Mouse (Mus musculus) cerebellum, adult (tissue): ENCODE results near the gene Rnf19b.

Experiments
- ATAC-seq: cut with Nextera tagmentation; 2 replicates; pipeline ENCODE4 v1.9.2; 2017; ENCODE audit warnings: mild to moderate bottlenecking, moderate library complexity, mixed read lengths; ENCODE audit not compliant: insufficient number of reproducible peaks, low FRiP score, low TSS enrichment

Gene Rnf19b

DNA sequence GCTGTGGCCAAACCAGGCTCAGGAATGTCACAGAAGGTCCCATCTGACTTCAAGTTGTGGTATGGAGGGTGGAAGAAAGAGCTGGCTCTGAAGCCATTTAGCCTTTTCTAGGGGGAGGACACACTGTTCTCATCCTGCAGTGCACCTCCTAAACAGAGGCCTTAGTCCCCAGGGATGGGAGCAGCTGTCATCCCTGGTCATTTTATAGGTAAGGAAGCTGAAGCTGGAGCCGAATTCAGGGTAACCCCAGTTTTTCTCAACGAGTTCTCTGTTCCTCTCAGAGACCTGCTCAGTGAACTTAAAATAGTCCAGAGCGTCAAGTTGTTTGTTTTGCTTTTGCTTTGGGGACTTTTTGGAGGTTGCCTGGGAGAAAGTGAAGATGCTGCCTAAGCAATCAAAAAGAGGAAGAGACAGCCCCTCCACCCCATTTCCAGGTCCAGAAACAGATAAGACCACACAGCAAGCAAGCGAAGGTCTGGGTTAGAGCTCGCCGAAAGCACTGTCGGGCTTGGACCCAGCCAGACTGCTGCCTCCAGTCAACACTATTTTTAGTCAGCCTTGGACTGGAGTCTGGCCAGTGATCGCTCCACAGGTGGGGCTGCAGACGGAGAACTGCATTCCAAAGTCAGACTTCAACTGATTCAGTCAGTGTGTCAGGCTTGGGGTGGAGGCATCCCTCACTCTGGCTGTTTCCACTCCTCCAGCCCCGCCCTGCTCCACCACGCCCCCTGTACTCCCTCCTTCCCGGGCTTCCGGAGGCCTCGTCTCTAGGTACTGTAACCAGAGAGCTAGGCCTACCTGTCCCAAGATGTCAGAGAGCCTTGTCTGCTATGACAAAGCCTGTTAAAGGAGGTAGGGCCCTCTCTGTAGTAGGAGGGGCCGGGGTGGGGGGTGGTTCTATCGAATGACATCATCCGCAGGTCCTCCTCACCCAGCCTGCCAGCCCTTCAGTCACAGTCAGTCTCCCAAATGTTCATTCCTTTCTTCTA is 24.8 kb upstream of the Rnf19b start:
- ATAC-seq, result no peak; the same call in 1 of the 2 replicates

- no peak for ATAC-seq
Measured at GRCm38 (mm10) chr4:129034224-129034623, 23.8 kb upstream of the Rnf19b start.

GRCm38 (mm10) chr4:129034706-129035660 is 23.1 kb upstream of the Rnf19b start:
- ATAC-seq, result no peak; the same call in 1 of the 2 replicates

GRCm38 (mm10) chr4:129035851-129036445 is 22.1 kb upstream of the Rnf19b start:
- no peak for ATAC-seq

GRCm38 (mm10) chr4:129047721-129048421 is 10.2 kb upstream of the Rnf19b start:
- ATAC-seq, result no peak

DNA sequence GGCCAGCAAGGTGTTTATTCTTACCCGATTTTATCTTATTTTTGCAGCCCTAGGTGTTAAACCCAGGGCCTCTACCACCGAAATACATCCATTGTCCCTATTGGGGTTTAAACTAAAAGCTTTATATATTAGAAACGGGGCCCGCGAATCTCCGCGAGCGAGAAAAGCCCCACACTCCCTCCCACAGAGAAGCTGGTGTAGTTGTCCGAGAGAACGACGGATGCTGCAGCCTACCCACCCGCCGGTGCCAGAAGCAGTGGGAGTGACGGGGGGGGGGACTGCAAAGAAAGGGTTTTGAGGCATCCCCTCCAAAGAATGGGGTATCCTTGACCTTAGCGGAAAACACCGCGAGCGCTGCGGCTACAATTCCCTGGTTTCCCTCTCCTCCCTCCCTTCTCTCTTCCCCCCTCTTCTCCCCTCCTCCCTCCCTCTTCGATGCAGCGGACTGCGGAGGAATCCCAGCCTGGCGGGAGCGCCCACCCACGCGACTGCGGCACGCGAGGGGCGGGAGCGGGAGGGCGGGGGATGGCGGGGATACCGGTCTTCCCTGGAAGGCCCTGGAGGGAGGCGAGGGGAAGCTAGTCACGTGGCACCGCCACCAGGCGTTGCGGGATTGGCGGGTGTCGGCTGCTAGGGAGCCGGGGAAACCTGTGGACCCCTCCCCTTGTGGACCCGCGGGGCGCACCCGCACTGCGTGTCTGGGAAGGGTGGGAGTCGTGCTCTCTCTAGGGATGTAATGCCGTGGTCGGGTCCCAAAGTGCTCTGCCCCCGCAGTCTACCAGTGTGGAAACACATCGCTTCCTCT is 9.4 kb upstream of the Rnf19b start:
- peak; percentile 71; the same call in 1 of the 2 replicates for ATAC-seq

DNA sequence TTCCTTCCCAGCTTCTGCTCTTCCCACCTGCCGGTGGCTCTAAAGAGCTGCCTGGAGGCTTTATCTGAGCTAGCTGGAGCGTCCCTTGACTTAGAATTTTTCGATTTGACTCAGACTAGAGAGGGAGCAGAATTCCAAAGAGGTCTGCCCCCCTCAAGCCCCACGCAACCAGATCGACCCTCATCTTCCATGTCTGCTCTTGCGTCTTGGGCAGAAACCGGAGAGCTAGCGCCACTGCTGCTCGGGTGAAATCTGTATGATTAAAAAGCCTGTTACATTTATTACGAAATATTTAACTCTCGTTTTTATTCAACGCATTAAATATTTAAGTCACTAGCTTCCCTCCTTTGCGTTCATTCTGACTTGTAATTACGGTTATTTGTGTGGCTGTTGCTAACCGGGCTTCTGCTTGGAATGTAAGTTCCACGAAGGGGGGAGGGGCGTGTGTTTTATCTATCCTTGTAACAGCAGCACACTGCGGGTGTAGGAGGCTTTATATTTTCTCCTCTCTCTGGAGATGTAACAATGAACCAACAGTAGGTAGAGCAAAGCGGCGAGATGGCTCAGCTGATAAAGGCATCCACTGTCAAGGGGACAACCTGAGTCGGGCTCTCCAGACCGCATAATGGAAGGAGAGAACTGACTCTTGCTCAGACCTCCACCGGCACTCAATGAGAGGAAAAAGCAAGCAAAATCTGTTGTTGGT is 8.6 kb upstream of the Rnf19b start:
- ATAC-seq, result 0 out of 2 replicates have a peak, but pooled peaks have one; percentile 1

- ATAC-seq, result no peak
Measured at GRCm38 (mm10) chr4:129050365-129050764, 7.7 kb upstream of the Rnf19b start.

DNA sequence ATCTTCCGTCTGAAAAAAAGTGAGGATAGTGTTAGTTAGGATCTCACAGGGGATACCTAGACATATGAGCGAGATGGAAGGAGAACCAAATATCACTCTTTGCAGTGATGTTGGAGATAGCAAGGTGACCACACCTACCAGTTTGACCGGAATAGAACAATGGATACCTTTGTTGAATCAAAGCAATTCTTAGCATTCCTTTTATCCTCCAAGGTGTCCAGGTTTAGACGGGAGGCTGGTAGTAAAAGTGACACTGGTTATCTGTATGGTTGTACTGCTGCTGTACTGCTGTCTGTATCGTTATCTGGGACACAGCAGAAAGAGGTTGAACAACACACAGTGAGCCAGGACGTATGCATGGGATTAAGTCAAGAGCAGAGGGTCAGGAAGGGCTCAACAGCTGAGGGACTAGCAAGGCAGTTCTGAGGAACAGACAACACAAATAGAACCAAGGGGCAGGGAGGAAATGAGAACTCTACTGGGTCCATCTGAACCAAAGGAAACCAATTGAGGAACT is 7.1 kb upstream of the Rnf19b start:
- no peak for ATAC-seq

DNA sequence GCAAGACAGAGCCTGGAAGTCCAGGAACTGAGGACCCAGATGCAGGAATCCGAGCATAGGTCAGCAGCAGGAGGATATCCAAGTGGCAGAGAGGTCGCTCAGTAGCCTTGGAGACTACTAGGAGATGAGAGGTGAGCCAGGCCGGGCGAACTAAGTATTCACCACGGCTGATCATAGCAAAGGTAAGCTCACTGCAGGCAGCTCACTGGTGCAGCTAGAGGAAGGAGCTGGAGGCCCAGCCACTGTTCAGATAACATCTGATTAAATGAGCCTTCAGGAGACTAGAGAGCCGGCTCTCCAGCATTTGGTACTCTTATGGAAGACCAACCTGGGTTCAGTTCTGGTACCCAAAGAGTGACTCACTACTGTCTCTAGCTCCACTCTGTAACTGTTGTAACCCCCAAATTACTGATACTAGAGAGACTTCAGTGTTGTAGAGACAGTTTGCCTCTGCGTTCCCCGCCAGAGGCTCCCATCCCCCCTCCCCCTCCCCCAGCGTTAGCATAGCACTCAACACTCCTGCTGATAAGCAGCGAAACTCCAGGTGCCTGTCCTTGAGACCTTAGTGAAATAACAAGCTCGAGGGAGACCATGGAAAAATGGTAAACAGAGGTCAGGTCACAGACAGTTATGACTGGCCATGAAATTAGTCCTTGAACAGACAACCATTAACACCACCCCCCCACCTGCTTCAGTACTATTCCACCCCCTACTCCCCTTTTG is 6.4 kb upstream of the Rnf19b start:
- ATAC-seq, result no peak

- ATAC-seq, result no peak
Measured at GRCm38 (mm10) chr4:129054757-129055156, 3.3 kb upstream of the Rnf19b start.

GRCm38 (mm10) chr4:129055562-129055961 is 2.5 kb upstream of the Rnf19b start:
- ATAC-seq, result no peak

- ATAC-seq, result peak; percentile 92
Measured at GRCm38 (mm10) chr4:129057533-129058206, 401 bp upstream of the Rnf19b start.

DNA sequence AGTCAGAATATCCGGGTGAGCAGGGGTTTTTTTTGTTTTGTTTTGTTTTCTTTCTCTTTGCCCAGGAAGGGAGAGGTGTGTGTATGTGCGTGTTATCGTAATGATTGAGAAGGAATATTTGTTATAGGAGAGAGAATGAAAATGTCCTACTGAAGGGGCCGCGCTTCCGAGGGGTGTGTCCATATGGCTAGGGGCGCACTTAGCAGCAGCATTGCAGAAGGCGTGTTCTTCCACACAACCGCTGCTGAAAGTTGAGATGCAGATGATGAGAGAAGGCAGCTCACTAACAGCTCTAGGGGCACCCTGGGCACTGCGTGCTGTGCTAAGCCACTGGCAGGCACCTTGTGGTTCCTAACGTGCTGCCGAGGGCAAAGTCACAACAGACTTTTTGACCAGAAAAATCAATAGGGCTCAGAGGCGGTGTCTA is 1.1 kb downstream of the Rnf19b start:
- ATAC-seq, result no peak

DNA sequence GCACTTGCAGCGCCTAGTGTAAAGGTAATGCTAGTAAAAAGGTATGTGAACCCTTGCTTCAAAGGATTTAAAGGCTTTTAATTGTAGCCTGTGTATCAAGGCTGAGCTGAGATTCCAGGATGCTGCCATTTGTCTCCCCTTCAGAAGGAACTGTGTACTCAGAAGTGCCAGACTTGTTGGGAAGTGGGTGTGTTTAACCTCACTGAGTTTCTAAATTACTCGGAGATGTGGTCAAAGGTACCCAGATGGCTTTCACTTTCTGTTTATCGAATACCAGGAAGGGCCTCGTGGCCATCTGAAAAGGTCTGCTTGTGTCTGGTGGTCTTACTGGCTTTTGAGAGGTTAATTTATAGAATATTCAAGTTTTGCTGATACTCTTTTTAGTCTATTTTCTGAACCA is 1.9 kb downstream of the Rnf19b start:
- ATAC-seq, result no peak

DNA sequence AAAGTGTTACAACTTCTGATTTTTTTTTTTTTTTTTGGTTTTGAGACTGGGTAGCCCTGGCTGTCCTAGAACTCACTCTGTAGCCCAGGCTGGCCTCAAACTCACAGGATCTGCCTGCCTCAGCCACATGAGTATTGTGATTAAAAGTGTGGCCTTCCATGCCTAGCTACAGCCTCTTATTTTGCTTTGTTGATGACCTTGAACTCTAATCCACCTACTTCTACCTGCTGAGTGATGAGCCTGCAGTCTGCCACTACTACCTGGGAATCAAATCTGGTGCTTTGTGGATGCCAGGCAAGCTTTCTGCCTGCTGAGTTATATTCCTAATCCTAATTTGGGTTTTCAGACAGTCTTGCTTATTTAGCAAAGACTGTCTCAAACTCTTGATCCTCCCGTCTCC is 3.4 kb downstream of the Rnf19b start:
- ATAC-seq, result no peak
